Mouse (Mus musculus) lung, embryonic 16.5 days (tissue): Measurements from ENCODE around the gene Fzd10. TPM values are rescaled to one million over a fixed set of nuclear protein-coding genes. Genes with fewer than 3 reads are reported as not detected.

Source experiments
- ATAC-seq: fragments of 200-750 bp; cut with Nextera tagmentation; 2 replicates; pipeline ENCODE4 v1.8.0; 2017; ENCODE audit warnings: low read depth, mild to moderate bottlenecking, moderate library complexity
- H3K27ac ChIP-seq: fragments of 300-500 bp; sonication (generic); 2 replicates; pipeline ENCODE4 v1.5.1; 2014; ENCODE audit warnings: mild to moderate bottlenecking, control low read depth, low read length
- H3K27me3 ChIP-seq: fragments of 300-500 bp; sonication (generic); 2 replicates; pipeline ENCODE4 v1.6.1; 2014; ENCODE audit warnings: low read depth, low read length, mixed read lengths; ENCODE audit not compliant: control insufficient read depth, insufficient read depth
- H3K36me3 ChIP-seq: fragments of 300-500 bp; sonication (generic); 2 replicates; pipeline ENCODE4 v1.6.1; 2014; ENCODE audit warnings: low read length; ENCODE audit not compliant: control insufficient read depth, insufficient read depth
- H3K4me1 ChIP-seq: fragments of 300-500 bp; sonication (generic); replicated peaks from 2 replicates; pipeline ENCODE4 v1.6.1; 2014; ENCODE audit warnings: low read length, mixed read lengths; ENCODE audit not compliant: control insufficient read depth, insufficient read depth
- H3K4me2 ChIP-seq: fragments of 300-500 bp; sonication (generic); 2 replicates; pipeline ENCODE4 v1.6.1; 2014; ENCODE audit warnings: low read depth, low read length, control low read depth
- H3K4me3 ChIP-seq: fragments of 300-500 bp; sonication (generic); 2 replicates; pipeline ENCODE4 v1.5.1; 2014; ENCODE audit warnings: mild to moderate bottlenecking, low read length, control low read depth
- H3K9ac ChIP-seq: fragments of 300-500 bp; sonication (generic); 2 replicates; pipeline ENCODE4 v1.6.1; 2014; ENCODE audit warnings: low read length, control low read depth
- H3K9me3 ChIP-seq: fragments of 300-500 bp; sonication (generic); 2 replicates; pipeline ENCODE4 v1.6.1; 2016; ENCODE audit warnings: low read length; ENCODE audit not compliant: control insufficient read depth
- WGBS: fragments of 180-500 bp; shearing (Covaris S2); extraction: QIAGEN DNeasy Blood & Tissue Kit; methylation state at CpG from one replicate; pipeline ENCODE4 v1.1.7; 2014; 5-methylcytosine and 5-hydroxymethylcytosine counted together
- polyA plus RNA-seq: library from polyadenylated mRNA; unstranded; fragments of >200 nt; fragmentation: Nextera tagmentation; extraction: Ambion mirVana; gene quantifications from 2 replicates; pipeline ENCODE4 v1.2.1, GENCODE M21; 2015

Fzd10 gene
- 0.79 and 0.82 TPM in 2 replicates for polyA plus RNA-seq

DNA sequence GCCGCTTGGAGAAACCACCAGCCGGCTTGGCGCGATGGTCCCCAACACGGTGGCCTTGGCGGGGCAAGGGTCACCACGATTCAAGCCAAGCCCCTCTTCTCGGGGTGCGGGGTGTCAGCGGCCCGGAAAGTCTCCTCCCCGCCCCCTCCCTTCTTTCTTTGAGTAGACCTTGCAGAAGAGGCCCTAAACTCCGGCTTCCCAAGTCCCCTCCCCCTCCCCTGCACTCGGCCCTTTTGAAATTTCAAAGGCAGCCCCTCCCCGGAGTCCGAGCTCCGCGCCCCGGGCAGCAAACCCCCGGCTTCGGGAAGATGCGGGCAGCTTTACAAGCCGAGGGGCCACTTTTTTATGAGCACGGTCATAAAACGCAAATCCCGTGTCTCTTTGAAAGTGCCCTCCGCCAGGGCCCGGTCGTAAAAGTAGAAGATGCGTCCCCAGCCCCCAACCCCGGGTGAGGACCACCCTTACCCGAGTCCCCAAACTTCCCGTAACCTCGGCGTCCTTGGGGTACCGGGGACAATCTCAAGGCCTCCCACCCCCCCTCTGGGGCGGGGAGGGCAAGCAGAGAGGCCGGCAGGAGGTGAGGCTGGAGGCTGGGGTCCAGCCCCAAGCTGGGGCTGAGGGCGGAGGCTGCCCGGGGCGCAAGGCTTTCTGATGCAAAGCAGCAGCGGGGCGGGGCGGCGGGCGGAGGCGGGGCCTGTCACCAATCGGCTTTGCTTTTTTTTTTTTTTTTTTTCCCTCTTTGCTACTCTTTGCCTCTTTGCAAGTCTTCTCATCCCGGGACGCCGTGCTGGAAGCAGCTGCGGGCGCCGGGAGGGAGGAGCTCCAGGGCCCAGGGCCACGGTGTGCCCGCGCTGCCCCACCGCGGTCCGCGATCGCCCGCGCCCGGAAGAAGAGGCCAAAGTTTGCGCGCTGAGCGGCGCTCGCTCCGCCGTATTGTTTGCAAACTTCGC, at the start of gene Fzd10:
Gene Fzd10, plus strand, starts transcription at position 773 of the 950 bp plus-strand sequence.
- Histone ChIP-seq H3K27ac (peak within 1 kb of the TSS; percentile 17), H3K4me2 (peak within 1 kb of the TSS; percentile 99), H3K4me3 (peak within 1 kb of the TSS; percentile 71), H3K4me1 (peaks cover 41% of the 10 kb centered on the region), H3K9ac (peak within 1 kb of the TSS; percentile 68), H3K9me3 (no peaks in the 10 kb centered on the region), H3K27me3 (peaks cover 45% of the 10 kb centered on the region), H3K36me3 (no peaks in the 10 kb centered on the region)
- under 1% methylated on average over 62 of the region's 73 CpGs for WGBS
- peak; percentile 68 for ATAC-seq

DNA sequence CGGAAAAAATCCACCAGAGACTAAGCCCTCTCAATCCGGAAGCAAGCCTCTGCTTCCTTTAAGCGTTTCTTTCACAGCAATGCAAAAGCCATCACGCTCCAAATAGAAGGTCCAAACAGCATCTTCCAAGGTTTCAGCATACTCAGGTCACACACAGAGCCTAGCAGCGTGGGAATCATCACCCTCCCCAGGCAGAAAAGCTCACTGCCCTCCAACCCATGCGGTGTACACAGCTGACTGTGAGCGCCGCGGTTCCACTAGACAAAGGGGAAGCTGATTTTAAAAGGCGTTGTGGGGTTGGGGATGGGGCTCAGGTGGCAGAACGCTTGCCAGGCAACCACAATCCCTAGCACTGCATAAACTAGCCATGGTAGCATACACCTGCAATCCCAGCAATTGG, 49.2 kb upstream of the Fzd10 start:
- Histone ChIP-seq H3K27me3 (peaks cover 14% of the 10 kb centered on the region), H3K27ac (no peak overlapping the region), H3K4me1 (no peaks in the 10 kb centered on the region), H3K9me3 (no peaks in the 10 kb centered on the region; the same call in 1 of the 2 replicates), H3K9ac (no peak overlapping the region), H3K4me2 (peak overlapping the region; percentile 44), H3K4me3 (no peak overlapping the region), H3K36me3 (no peaks in the 10 kb centered on the region)
- no peak; the same call in 1 of the 2 replicates for ATAC-seq
- WGBS: 8% methylated on average over 11 of the region's 11 CpGs

DNA sequence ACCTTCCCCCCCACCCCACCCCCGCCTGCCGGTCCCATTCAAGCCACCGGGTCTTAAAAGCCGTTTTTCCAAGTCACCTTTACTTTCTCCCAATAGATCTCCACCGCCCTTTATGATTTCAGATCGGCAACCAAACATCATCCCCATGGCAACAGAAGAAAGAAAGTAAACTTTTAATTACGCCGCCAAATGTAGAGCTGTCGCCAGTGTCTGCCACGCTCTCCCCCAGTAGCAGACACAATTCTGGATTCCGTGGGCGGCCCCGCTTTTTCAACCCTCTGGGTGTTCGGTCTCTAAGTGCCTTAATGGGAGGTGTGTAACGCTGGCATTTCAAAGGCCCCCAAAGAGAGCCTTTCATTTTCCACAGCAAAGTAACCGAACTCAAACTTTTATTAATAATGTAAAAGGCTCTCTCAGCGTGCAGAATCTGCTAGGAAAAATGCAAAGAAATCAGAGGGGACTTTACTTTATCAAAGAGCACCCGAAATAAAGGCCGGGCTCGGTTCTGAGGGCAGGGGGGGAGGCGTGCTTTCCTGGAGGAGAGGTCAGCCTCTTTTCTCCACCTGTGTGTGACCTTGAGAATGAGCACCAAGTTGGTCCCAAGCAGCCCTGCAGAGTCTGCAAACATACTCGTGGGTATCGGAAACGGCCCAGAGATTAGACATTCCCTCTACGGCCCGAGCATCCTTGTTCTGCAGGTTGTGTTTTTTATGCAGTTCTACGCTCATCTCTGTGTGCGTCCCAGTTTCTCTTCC, 48.3 kb upstream of the Fzd10 start:
- H3K36me3 ChIP-seq: no peaks in the 10 kb centered on the region
- no peak overlapping the region for H3K27ac ChIP-seq
- WGBS: 7% methylated on average over 28 of the region's 28 CpGs
- peaks cover 14% of the 10 kb centered on the region for H3K27me3 ChIP-seq
- no peak overlapping the region for H3K9ac ChIP-seq
- no peak for ATAC-seq
- no peaks in the 10 kb centered on the region; the same call in 1 of the 2 replicates for H3K9me3 ChIP-seq
- H3K4me3 ChIP-seq: peak overlapping the region; percentile 30
- peak overlapping the region; percentile 44 for H3K4me2 ChIP-seq
- H3K4me1 ChIP-seq: no peaks in the 10 kb centered on the region

DNA sequence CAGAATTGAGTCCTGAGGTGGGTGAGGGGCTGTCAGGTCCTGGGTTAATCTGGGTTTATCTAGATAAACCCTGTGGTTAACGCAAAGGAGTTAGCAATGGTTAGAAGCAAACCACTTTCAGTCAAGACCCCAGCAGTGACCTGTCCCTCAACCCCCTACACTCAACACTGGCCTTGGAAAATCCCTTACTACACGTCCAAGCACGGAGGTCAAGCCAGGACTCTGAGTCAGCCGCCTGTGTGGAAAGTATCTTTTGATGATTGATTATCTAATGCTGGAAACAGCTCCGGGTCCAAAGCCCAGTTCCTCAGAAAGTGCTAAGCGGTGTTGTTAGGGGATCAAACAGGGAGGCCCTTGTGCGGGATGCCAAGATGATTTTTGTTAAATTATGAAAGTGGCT, 42.5 kb upstream of the Fzd10 start:
- Histone ChIP-seq H3K4me3 (no peak overlapping the region), H3K9ac (no peak overlapping the region), H3K4me1 (no peaks in the 10 kb centered on the region), H3K27me3 (peaks cover 2% of the 10 kb centered on the region), H3K9me3 (peaks cover 5% of the 10 kb centered on the region; the same call in 1 of the 2 replicates), H3K36me3 (no peaks in the 10 kb centered on the region), H3K27ac (no peak overlapping the region), H3K4me2 (no peak overlapping the region)
- ATAC-seq: no peak
- WGBS: 13% methylated on average over 7 of the region's 7 CpGs

DNA sequence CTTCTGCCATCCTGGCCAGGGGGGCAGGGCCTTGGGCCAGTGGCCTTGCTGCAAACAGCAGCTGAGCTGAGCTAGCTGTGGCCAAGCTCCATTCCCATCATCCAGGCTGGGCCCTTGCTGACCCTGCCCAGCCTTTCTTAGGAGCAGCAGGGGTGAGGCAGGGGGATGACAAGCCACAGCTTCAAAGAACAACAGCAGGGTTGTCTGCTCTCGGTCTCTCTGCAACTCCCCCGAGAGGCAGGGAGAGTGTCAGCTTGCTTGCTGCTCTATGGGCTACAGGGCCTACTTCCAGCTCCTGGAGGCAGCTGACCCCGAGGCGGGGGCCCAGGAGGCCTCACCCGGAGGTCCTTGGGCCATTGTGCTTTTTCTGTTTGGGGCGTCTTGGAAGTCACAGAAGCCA, 33.3 kb upstream of the Fzd10 start:
- WGBS: 40% methylated on average over 6 of the region's 6 CpGs
- H3K4me3 ChIP-seq: no peak overlapping the region
- H3K27me3 ChIP-seq: no peaks in the 10 kb centered on the region
- H3K4me1 ChIP-seq: no peaks in the 10 kb centered on the region
- H3K36me3 ChIP-seq: no peaks in the 10 kb centered on the region
- no peak overlapping the region for H3K27ac ChIP-seq
- no peak for ATAC-seq
- no peak overlapping the region for H3K9ac ChIP-seq
- H3K9me3 ChIP-seq: no peaks in the 10 kb centered on the region
- H3K4me2 ChIP-seq: no peak overlapping the region

DNA sequence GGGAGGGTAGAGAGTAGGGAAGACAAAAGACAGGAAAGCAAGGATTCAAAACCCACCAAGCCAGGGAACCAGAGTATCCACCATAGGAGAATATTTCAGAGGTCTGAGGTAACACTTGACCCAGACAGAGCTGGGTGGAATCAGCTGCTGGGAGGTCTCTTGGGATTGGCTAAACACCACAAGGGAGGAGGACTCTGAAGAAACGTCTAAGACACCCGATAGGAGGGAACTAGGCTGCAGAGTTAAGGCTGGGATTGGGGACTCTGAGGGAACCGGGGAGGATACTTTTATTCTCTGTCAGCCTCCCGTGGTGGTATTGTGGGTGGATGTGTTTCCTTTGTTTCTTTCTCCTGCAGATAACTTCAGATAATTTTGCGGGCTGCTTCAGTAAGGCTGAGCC, 31.7 kb upstream of the Fzd10 start:
- H3K27ac ChIP-seq: no peak overlapping the region
- H3K36me3 ChIP-seq: no peaks in the 10 kb centered on the region
- H3K27me3 ChIP-seq: no peaks in the 10 kb centered on the region
- H3K4me2 ChIP-seq: no peak overlapping the region
- no peaks in the 10 kb centered on the region for H3K9me3 ChIP-seq
- no peak for ATAC-seq
- no peaks in the 10 kb centered on the region for H3K4me1 ChIP-seq
- no peak overlapping the region for H3K4me3 ChIP-seq
- 27% methylated on average over 5 of the region's 5 CpGs for WGBS
- H3K9ac ChIP-seq: no peak overlapping the region

DNA sequence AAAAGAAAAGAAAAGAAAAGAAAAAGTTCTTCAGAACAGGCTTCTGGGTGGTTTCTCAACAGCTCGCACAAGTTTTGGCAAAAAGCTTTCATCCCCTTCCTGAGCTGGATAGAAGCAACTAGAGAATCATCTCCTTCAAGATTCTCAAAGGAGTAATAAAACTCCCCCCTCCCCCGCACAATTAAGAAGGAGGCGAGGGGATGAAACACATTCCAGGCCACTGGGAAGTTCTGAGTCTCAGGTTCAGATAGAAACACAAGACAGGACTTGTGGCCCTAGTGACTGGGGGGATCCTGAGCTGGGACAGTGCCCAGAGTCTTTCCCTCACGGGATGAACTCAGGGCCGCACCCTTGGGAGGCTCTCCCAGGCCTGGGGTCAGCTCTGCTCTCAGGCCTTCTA, 30.6 kb upstream of the Fzd10 start:
- Histone ChIP-seq H3K36me3 (no peaks in the 10 kb centered on the region), H3K27ac (no peak overlapping the region), H3K4me3 (no peak overlapping the region), H3K4me2 (no peak overlapping the region), H3K9me3 (no peaks in the 10 kb centered on the region), H3K4me1 (no peaks in the 10 kb centered on the region), H3K27me3 (no peaks in the 10 kb centered on the region), H3K9ac (no peak overlapping the region)
- 49% methylated on average over 5 of the region's 5 CpGs for WGBS
- no peak for ATAC-seq

DNA sequence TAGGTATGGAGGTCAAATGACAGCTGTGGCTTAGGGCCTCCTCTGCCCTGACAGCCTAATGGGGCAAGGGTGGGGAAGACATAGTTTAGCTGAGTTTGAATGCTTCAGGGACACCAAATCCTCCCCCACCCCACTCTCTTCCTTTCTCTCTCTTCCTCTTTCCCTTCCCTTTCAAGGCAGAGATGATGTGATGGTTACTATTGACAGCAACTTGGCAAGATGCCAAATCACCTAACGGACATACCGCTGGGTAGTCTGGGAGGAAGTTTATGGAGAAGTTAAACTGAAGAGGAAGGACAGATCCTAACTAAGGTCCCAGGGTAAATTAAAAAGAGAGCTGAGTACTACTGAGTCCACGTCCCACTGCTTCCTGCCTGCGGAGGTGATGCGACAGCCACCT, 29.8 kb upstream of the Fzd10 start:
- Histone ChIP-seq H3K9me3 (no peaks in the 10 kb centered on the region), H3K4me1 (peaks cover 4% of the 10 kb centered on the region; the same call in 1 of the 2 replicates), H3K27ac (no peak overlapping the region), H3K9ac (no peak overlapping the region), H3K36me3 (no peaks in the 10 kb centered on the region), H3K4me3 (no peak overlapping the region), H3K27me3 (no peaks in the 10 kb centered on the region), H3K4me2 (no peak overlapping the region)
- 40% methylated on average over 5 of the region's 5 CpGs for WGBS
- no peak for ATAC-seq

DNA sequence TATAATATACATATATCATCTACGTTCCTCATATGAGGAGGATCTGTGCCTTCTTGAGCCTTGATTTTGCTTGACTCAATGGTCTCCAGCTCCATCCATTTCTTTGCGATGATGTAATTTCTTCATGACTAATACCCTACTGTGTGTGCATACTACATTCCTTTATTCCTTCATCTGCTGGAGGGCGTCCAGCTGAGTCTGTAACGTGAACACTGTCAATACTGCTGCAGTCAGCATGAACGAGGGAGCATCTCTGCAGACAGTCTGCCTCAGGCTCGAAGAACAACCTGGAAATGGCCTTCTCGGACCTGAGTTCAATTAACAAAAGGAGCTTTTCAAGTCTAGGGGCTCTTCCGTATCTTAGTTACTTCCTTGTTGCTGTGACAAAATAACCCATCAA, 28.9 kb upstream of the Fzd10 start:
- Histone ChIP-seq H3K9ac (no peak overlapping the region), H3K4me2 (no peak overlapping the region), H3K27me3 (no peaks in the 10 kb centered on the region), H3K27ac (no peak overlapping the region), H3K9me3 (no peaks in the 10 kb centered on the region), H3K4me3 (no peak overlapping the region), H3K4me1 (peaks cover 5% of the 10 kb centered on the region; the same call in 1 of the 2 replicates), H3K36me3 (no peaks in the 10 kb centered on the region)
- no peak for ATAC-seq
- 53% methylated on average over 8 of the region's 8 CpGs for WGBS
